Mouse (Mus musculus) cerebellum, adult (tissue): Measurements from ENCODE around the gene Tead3.
"Not testable (repeated sequence)": the region's sequence is repeated elsewhere in the genome, so short reads cannot be mapped to it uniquely, and the experiment has no call there.

Experiments
- ATAC-seq: cut with Nextera tagmentation; 2 replicates; pipeline ENCODE4 v1.9.2; 2017; ENCODE audit warnings: mild to moderate bottlenecking, moderate library complexity, mixed read lengths; ENCODE audit not compliant: insufficient number of reproducible peaks, low FRiP score, low TSS enrichment

The Tead3 gene

DNA sequence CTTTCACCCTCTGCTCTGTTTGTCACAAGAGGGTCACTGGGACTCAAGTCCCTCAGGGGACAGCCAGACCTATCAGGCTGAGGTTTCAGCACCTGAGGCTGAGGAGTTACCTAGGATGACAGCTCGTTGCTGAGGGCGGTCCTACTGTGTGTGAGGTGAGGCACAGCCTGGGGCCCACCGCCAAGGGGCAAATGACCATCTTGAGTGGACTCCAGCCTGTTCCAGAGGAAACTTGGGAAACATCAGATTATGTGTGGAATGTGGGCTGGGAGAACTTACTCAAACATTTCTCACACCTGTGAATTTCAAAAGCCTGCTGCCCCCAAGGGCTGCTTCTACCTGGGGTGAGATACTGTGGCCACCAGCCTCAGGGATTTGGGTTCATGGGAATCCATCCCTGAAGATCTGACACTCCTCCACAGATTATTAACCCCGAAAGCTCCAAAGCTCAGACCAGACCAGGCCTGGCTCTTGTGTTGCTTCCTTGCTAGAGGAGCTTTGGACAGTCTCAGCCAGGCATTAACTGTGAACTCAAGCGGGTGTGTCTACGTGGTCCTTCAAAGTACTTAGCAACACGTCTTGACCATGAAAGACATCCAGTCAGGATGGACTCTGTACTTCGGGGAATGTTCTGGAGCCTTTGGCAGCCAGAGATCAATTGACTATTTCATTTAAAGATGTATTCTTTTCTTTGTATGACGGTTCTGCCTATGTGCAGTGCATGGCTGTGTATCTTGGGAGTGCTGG lies 10.1 kb upstream of the Tead3 start:
- ATAC-seq, result no peak

DNA sequence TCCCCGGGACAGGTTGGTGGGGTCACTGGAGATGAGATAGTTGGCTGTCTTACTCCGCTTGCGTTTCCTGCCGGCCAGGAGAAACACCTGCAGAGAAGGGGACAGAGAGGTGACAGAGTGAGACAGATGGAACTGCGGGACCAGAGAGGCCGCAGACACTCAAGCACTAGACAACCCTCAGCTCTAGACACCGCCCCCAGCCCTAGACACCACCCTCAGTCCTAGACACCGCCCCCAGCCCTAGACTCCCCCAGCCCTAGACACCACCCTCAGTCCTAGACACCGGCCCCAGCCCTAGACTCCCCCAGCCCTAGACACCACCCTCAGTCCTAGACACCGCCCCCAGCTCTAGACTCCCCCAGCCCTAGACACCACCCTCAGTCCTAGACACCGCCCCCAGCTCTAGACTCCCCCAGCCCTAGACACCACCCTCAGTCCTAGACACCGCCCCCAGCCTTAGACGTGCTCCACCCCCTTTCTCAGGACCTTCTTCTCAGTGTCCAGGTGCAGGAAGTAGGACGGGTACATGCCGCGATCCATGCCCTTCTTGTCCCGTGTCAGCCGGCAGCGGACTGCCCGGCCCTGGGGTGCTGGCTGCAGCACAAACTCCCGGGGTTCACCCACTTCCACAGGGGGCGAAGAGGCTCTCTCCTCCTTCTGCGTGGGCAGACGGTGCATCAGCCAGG lies 8.1 kb upstream of the Tead3 start:
- ATAC-seq, result not testable (repeated sequence)

DNA sequence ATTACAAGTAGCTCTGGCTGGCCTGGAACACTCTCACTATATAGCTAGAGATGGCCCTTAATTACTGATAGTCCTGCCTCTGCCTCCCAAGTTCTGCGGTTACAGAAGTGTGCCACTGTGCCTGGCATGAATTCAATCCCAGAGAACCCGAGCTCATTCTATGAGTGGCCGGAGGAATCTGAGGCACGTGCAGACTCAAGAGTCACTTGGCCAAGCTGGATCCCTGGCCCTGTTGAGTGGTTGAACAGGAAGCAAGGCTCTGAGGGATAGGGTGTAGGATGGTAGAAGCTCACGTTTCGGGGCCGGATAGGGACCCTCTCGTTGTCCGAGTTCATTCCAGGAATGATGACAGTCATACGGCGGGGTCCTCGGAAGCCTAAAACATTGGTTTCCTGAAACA lies 5.3 kb upstream of the Tead3 start:
- ATAC-seq, result no peak

DNA sequence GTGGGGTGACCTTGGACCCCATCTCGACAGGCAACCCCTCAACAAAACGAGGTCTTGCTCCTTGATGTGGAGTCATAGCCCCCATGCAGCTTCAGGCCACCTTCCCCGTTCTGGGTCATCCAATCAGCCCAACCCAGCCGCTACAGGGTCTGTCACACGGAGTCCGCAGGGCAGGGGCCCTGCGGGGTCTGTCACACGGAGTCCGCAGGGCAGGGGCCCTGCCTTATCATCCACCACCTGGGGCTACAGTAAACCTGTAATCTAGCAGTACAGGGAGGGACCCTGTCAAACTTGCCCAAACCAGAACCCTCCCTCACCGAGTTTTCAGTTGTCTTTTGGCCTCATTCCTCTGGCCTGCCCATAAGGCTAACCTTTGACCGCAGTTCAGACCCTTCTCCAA lies 1.4 kb upstream of the Tead3 start:
- ATAC-seq, result no peak

GRCm38 (mm10) chr17:28351353-28351890 lies 805 bp upstream of the Tead3 start:
- no peak for ATAC-seq

DNA sequence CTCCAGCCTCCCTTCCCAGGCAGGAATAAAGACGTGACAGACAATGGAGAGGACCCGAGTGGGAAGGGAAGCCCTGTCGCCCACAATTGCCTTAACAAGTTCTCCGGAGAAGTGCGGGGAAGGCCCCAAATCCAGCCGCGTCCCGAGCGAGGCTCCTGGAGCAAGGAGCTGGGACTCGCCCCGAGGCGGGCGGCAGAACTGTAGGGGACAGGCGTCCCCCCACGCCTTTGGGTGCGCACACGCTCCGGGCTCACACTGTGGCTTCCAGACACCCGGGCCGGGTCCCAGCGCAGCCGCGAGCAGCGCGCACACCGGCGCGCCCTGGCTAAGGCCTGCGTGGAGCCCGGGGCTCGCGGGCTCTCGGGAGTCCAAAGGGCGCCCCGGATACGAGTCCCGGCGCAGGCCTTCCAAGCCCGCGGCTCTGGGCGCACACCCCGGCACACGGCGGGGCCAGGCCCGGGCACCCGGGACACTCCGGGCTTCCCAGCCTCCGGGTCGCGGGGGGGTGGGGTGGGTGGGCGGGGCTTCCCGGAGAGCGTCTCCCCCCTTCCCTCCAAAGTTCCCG lies 634 bp downstream of the Tead3 start:
- no peak for ATAC-seq

DNA sequence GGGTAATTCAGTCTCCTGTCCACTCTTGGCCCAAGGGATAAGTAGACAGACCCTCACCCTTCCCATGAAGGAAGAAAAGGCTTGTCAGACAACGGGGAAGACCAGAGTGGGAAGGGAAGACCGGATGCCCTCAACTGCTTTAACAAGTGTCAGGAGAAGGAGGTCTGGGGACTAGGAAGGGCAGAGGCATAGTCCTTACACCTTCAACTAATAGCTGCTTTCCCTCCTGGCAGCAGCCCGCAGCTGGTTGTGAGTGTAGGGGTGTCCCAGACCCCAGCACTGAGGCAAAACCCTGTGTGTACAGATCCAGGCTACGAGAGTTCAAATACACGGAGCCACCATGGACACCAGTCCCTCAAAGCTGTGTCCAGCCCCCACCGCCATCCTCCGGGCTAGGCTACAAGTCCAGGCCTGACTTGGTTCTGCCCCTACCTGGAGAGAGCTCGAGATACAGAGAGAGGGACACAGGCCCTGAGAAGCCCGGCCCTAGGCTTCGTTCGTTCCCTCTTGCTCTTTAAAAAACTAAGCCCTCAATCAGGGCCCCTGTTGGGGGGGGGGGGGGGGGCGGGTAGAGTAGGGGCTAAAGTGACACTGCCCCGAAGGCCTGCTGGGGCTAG lies 1.2 kb downstream of the Tead3 start:
- no peak for ATAC-seq

GRCm38 (mm10) chr17:28348211-28348610 lies 2.4 kb downstream of the Tead3 start:
- ATAC-seq, result no peak

GRCm38 (mm10) chr17:28347327-28347726 lies 3.3 kb downstream of the Tead3 start:
- no peak for ATAC-seq

GRCm38 (mm10) chr17:28345882-28346281 lies 4.7 kb downstream of the Tead3 start:
- ATAC-seq, result no peak

- no peak for ATAC-seq
Observed at GRCm38 (mm10) chr17:28345271-28345721, 5.3 kb downstream of the Tead3 start.

DNA sequence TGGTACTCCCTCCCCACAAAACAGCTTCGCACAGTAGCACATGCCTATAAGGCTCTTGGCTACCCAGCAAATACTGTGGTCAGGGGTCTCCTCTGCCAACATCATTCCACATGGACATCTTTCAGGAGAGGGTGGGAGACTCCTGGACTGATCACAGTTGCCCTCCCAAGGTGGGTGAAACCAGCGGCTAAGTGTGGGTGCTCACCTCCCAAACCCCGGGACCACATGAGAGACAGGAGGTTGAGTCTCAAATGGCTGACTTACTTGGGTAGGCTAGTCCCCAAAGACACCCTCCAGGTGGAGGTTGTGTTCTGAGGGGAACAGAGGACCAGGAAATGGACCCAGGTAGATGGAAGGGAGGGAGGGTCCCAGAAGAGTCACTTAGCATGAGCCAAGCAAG lies 5.9 kb downstream of the Tead3 start:
- ATAC-seq, result no peak

DNA sequence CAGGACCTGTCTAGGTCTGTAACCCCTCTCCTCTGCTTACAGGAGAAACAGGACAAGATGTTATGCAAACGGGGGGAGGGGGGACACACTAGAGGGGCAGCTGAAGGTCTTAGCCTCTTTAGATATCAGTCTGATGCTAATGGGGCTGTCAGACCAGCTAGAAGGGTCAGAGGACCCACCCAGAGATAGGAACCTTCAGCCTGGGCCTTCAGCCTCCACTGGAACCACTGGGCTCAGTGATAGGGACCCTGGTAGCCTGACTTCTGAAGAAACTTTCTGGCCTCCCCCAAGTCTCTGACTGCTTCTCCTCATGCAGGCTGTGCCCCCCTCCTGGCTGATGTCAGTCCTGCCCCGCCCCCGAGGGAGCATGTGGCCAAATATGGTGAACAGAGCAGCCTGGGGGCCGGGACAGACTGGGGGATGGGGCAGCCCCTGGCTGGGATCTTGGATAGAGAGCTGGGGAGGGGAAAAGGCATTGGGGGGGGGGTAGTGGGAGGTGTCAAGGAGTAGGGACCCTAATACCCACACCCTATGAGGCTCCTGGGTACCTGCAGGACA lies 6.5 kb downstream of the Tead3 start:
- no peak for ATAC-seq

DNA sequence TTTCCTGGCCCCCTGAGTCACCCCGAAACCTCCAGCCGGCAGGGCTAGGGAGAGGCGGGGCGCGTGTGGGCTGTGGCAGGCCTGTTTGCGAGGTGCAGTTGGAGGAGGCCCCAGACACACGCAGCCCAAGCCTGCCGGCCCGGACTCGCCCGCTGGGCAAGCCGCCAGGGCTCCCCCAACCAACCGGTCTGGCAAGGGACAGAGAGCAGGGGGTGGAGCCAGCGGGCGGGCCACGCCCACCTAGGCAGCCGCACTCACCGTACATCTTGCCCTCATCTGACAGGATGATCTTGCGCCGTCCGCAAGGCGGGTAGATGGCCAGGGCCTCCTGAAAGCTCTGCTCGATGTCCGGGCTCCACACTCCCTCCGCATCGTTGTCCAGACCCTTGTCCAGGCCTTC lies 9.5 kb downstream of the Tead3 start:
- no peak for ATAC-seq

GRCm38 (mm10) chr17:28340578-28340977 lies 10.0 kb downstream of the Tead3 start:
- no peak for ATAC-seq

DNA sequence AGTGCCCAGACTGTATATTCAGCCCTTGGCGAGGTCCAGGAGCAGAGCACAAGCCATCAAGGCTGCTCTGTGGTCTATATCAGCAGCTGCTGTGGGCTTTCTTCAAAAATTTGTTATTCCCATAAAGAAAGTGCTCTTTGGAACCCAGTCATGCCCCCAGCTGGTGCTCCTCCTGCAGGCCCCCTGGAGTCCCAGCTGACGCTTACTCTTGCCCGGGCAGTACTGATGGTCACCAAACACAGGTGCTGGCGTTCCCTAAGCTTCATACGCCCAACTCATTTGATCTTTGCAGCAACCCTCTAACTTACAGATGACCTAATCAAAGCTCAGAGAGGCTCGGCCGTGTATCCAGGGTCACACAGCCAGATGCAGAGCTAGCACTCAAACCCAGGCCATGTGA lies 13.1 kb downstream of the Tead3 start:
- no peak for ATAC-seq

- ATAC-seq, result no peak
Observed at GRCm38 (mm10) chr17:28335267-28335666, 15.3 kb downstream of the Tead3 start.

DNA sequence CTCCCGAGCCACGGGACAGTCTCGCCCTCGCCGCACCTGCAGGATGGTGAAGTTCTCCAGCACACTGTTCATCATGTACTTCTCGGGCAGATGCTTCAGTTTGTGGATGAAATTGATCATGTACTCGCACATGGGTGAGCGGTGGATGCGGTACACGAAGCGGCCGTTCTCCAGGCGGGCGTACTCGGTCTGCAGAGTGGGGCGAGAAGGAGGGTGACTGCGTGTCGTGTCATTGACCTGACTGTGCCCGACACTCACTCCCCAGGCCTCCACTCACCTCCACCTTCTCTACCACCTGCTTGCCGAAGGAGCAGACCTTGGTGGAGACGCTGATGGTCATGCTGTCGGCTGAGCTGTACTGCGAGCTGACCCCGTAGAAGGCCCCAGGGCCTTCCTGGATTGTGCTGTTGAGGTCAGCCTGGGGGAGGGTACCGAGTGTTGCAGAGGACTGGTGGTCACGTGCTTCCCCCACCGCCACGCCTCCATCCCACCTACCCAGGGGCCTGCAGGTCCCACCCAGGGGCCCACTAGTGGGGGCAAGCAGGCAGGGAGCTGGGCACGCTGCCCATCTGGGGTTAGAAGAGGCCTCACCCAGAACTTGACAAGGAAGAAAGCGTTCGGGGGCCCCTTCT lies 17.6 kb downstream of the Tead3 start:
- no peak for ATAC-seq

GRCm38 (mm10) chr17:28332113-28332914 lies 18.3 kb downstream of the Tead3 start:
- no peak for ATAC-seq
